Mouse (Mus musculus): ENCODE results near the gene Shb.

DNA sequence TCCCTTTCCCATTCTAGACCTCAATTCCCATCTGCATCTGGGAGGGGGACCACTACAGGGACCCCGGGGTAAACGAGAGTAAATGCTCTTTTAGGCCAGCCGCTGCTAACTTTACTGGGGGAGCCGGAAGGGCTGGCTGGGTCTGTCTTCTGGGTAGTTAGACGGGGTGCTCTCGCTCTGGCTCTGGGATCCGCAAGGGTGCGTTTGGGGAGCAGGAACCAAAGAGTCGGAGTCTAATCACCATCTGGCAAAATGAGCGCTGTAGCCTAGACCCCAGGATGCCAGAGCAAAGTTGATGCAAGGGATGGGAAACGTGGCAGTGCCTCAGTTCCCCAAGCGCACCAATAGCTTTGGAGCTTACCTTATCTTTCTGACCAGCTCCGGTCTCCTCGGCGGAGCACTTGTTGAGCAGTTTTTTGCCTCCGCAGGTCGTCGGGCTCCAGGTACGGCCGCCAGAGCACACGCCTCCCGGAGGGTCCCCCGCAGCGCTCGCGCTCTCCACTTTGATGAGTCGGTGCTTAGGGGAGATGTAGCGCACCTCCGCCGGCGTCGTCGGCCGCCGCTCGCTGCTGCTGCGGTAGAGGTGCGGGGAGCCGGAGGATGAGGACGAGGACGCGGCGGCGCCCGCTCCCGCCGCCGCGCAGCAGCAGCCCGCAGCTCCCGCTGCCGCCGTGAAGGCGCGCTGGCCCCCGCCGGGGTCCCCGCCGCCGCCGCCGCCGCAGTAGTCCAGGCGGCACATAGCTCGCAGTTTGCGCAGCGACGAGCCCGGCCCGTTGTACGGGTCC, 2.9 kb downstream of the Shb start:
- TF ChIP-seq CTCF (IDR thresholded peaks at IDR 0.05; ENCODE audit: low read depth) (no peak), EP300 (IDR thresholded peaks at IDR 0.05; ENCODE audit: low read depth) (no peak)

Measured in liver, postnatal 0 days (tissue).